Mouse (Mus musculus) liver, adult 2 months (tissue): ENCODE results near the gene Zdhhc17.

Experiments
- CTCF ChIP-seq: fragments of 200-500 bp; IDR thresholded peaks from 2 replicates; pipeline ENCODE4 v1.5.1; 2011; ENCODE audit warnings: low read depth, low read length, control low read depth
- POLR2A ChIP-seq: fragments of 200-500 bp; IDR thresholded peaks from 2 replicates; pipeline ENCODE4 v1.6.1; 2011; ENCODE audit warnings: low read length, control low read depth; ENCODE audit not compliant: insufficient read depth; ENCODE audit errors: extremely low read depth

GRCm38 (mm10) chr10:110917521-110917920, 92.4 kb downstream of the Zdhhc17 start:
- TF ChIP-seq POLR2A (no peak), CTCF (no peak)
